Mouse (Mus musculus): Measurements from ENCODE around the gene Ccdc154. TPM values are rescaled to one million over a fixed set of nuclear protein-coding genes. Genes with fewer than 3 reads are reported as not detected.
"Not testable (repeated sequence)": the region's sequence is repeated elsewhere in the genome, so short reads cannot be mapped to it uniquely, and the experiment has no call there.

The Ccdc154 gene
- not detected in 2 replicates for polyA plus RNA-seq (2016; fragmentation: Nextera tagmentation; extraction: Ambion mirVana)

- 88% methylated on average over 1 of the region's 1 CpGs for WGBS
- peaks cover 40% of the 10 kb centered on the region for H3K36me3 ChIP-seq
- no peaks in the 10 kb centered on the region for H3K27me3 ChIP-seq
- H3K27ac ChIP-seq = no peak within 1 kb of the TSS
- peak within 1 kb of the TSS; percentile 23; the same call in 1 of the 2 replicates for H3K9ac ChIP-seq (replicated peaks)
- no peak within 1 kb of the TSS for H3K4me2 ChIP-seq
- H3K4me1 ChIP-seq (replicated peaks) = no peaks in the 10 kb centered on the region
- no peak for ATAC-seq (ENCODE audit: insufficient number of reproducible peaks, insufficient read depth, low FRiP score, low TSS enrichment, low read depth)
- no peak within 1 kb of the TSS for H3K4me3 ChIP-seq (replicated peaks)
- H3K9me3 ChIP-seq = no peaks in the 10 kb centered on the region
Observed at GRCm38 (mm10) chr17:25162161-25162560, at the start of gene Ccdc154. Ccdc154 (plus strand) TSS chr17:25162461.

GRCm38 (mm10) chr17:25114908-25115645, 47.2 kb upstream of the Ccdc154 start:
- no peaks in the 10 kb centered on the region for H3K27me3 ChIP-seq
- peak overlapping the region; percentile 61 for H3K4me3 ChIP-seq (replicated peaks)
- peak overlapping the region; percentile 98 for H3K4me2 ChIP-seq
- H3K36me3 ChIP-seq = peaks cover 37% of the 10 kb centered on the region
- H3K4me1 ChIP-seq (replicated peaks) = peaks cover 7% of the 10 kb centered on the region
- WGBS = 11% methylated on average over 23 of the region's 23 CpGs
- no peaks in the 10 kb centered on the region for H3K9me3 ChIP-seq
- ATAC-seq (ENCODE audit: insufficient number of reproducible peaks, insufficient read depth, low FRiP score, low TSS enrichment, low read depth) = peak; percentile 35
- H3K9ac ChIP-seq (replicated peaks) = peak overlapping the region; percentile 63
- H3K27ac ChIP-seq = peak overlapping the region; percentile 94

GRCm38 (mm10) chr17:25115664-25116432, 46.4 kb upstream of the Ccdc154 start, which contains the start of gene Telo2:
Telo2 (minus strand) TSS chr17:25115967.
- WGBS = 5% methylated on average over 40 of the region's 40 CpGs
- peak within 1 kb of the TSS; percentile 94 for H3K27ac ChIP-seq
- H3K36me3 ChIP-seq = peaks cover 29% of the 10 kb centered on the region
- peaks cover 7% of the 10 kb centered on the region for H3K4me1 ChIP-seq (replicated peaks)
- peak within 1 kb of the TSS; percentile 98 for H3K4me2 ChIP-seq
- H3K27me3 ChIP-seq = no peaks in the 10 kb centered on the region
- peak; percentile 90 for ATAC-seq (ENCODE audit: insufficient number of reproducible peaks, insufficient read depth, low FRiP score, low TSS enrichment, low read depth)
- peak within 1 kb of the TSS; percentile 63 for H3K9ac ChIP-seq (replicated peaks)
- H3K4me3 ChIP-seq (replicated peaks) = peak within 1 kb of the TSS; percentile 61
- no peaks in the 10 kb centered on the region for H3K9me3 ChIP-seq

GRCm38 (mm10) chr17:25117263-25117662, 45.0 kb upstream of the Ccdc154 start:
- peaks cover 17% of the 10 kb centered on the region; the same call in 1 of the 2 replicates for H3K36me3 ChIP-seq
- H3K4me2 ChIP-seq = no peak overlapping the region
- H3K4me3 ChIP-seq (replicated peaks) = no peak overlapping the region
- ATAC-seq (ENCODE audit: insufficient number of reproducible peaks, insufficient read depth, low FRiP score, low TSS enrichment, low read depth) = no peak
- H3K4me1 ChIP-seq (replicated peaks) = peaks cover 7% of the 10 kb centered on the region
- H3K27me3 ChIP-seq = no peaks in the 10 kb centered on the region
- H3K9ac ChIP-seq (replicated peaks) = no peak overlapping the region
- H3K9me3 ChIP-seq = no peaks in the 10 kb centered on the region
- WGBS = 34% methylated on average over 4 of the region's 4 CpGs
- no peak overlapping the region for H3K27ac ChIP-seq

GRCm38 (mm10) chr17:25120406-25120805, 41.9 kb upstream of the Ccdc154 start, which contains the start of gene Ptx4:
Ptx4 (plus strand) TSS chr17:25120760.
- H3K4me2 ChIP-seq = no peak within 1 kb of the TSS
- H3K4me3 ChIP-seq (replicated peaks) = no peak within 1 kb of the TSS
- no peaks in the 10 kb centered on the region; the same call in 1 of the 2 replicates for H3K4me1 ChIP-seq (replicated peaks)
- no peaks in the 10 kb centered on the region for H3K27me3 ChIP-seq
- H3K9me3 ChIP-seq = no peaks in the 10 kb centered on the region
- no peak for ATAC-seq (ENCODE audit: insufficient number of reproducible peaks, insufficient read depth, low FRiP score, low TSS enrichment, low read depth)
- WGBS = 7% methylated on average over 3 of the region's 3 CpGs
- no peak within 1 kb of the TSS for H3K9ac ChIP-seq (replicated peaks)
- no peak within 1 kb of the TSS for H3K27ac ChIP-seq
- H3K36me3 ChIP-seq = no peaks in the 10 kb centered on the region

GRCm38 (mm10) chr17:25123979-25124378, 38.3 kb upstream of the Ccdc154 start:
- H3K36me3 ChIP-seq = no peaks in the 10 kb centered on the region
- H3K9me3 ChIP-seq = no peaks in the 10 kb centered on the region
- no peak for ATAC-seq (ENCODE audit: insufficient number of reproducible peaks, insufficient read depth, low FRiP score, low TSS enrichment, low read depth)
- WGBS = 31% methylated on average over 7 of the region's 7 CpGs
- no peak overlapping the region for H3K9ac ChIP-seq (replicated peaks)
- no peak overlapping the region for H3K27ac ChIP-seq
- H3K4me1 ChIP-seq (replicated peaks) = no peaks in the 10 kb centered on the region
- no peaks in the 10 kb centered on the region for H3K27me3 ChIP-seq
- no peak overlapping the region for H3K4me2 ChIP-seq
- no peak overlapping the region for H3K4me3 ChIP-seq (replicated peaks)

GRCm38 (mm10) chr17:25125442-25126060, 36.7 kb upstream of the Ccdc154 start:
- not testable (repeated sequence) for H3K9me3 ChIP-seq; H3K36me3 ChIP-seq; H3K27me3 ChIP-seq; H3K9ac ChIP-seq (replicated peaks); H3K4me2 ChIP-seq; H3K4me3 ChIP-seq (replicated peaks); H3K27ac ChIP-seq; ATAC-seq (ENCODE audit: insufficient number of reproducible peaks, insufficient read depth, low FRiP score, low TSS enrichment, low read depth); H3K4me1 ChIP-seq (replicated peaks)
- WGBS = 67% methylated on average over 3 of the region's 3 CpGs

GRCm38 (mm10) chr17:25127079-25127478, 35.2 kb upstream of the Ccdc154 start:
- Histone ChIP-seq H3K4me2 (no peak overlapping the region), H3K27me3 (no peaks in the 10 kb centered on the region), H3K36me3 (no peaks in the 10 kb centered on the region), H3K9me3 (no peaks in the 10 kb centered on the region), H3K9ac (replicated peaks) (no peak overlapping the region), H3K4me3 (replicated peaks) (no peak overlapping the region), H3K4me1 (replicated peaks) (no peaks in the 10 kb centered on the region), H3K27ac (no peak overlapping the region)
- no peak for ATAC-seq (ENCODE audit: insufficient number of reproducible peaks, insufficient read depth, low FRiP score, low TSS enrichment, low read depth)
- 74% methylated on average over 8 of the region's 8 CpGs for WGBS

- ATAC-seq (ENCODE audit: insufficient number of reproducible peaks, insufficient read depth, low FRiP score, low TSS enrichment, low read depth) = no peak
- 76% methylated on average over 9 of the region's 9 CpGs for WGBS
- Histone ChIP-seq H3K27me3 (no peaks in the 10 kb centered on the region), H3K27ac (no peak overlapping the region), H3K36me3 (no peaks in the 10 kb centered on the region), H3K9ac (replicated peaks) (no peak overlapping the region), H3K4me2 (no peak overlapping the region), H3K4me3 (replicated peaks) (no peak overlapping the region), H3K4me1 (replicated peaks) (no peaks in the 10 kb centered on the region), H3K9me3 (no peaks in the 10 kb centered on the region)
Observed at GRCm38 (mm10) chr17:25127681-25128080, 34.6 kb upstream of the Ccdc154 start.

- Histone ChIP-seq H3K9ac (replicated peaks) (no peak overlapping the region), H3K9me3 (no peaks in the 10 kb centered on the region), H3K4me2 (no peak overlapping the region), H3K4me3 (replicated peaks) (no peak overlapping the region), H3K36me3 (no peaks in the 10 kb centered on the region), H3K4me1 (replicated peaks) (peaks cover 10% of the 10 kb centered on the region), H3K27me3 (no peaks in the 10 kb centered on the region), H3K27ac (no peak overlapping the region)
- no peak for ATAC-seq (ENCODE audit: insufficient number of reproducible peaks, insufficient read depth, low FRiP score, low TSS enrichment, low read depth)
- WGBS = 92% methylated on average over 1 of the region's 1 CpGs
Observed at GRCm38 (mm10) chr17:25130060-25130459, 32.2 kb upstream of the Ccdc154 start.

- Histone ChIP-seq H3K4me2 (peak within 1 kb of the TSS; percentile 72), H3K27me3 (no peaks in the 10 kb centered on the region), H3K9me3 (no peaks in the 10 kb centered on the region), H3K27ac (no peak within 1 kb of the TSS), H3K9ac (replicated peaks) (peak within 1 kb of the TSS; percentile 85), H3K4me3 (replicated peaks) (peak within 1 kb of the TSS; percentile 92), H3K4me1 (replicated peaks) (peaks cover 10% of the 10 kb centered on the region), H3K36me3 (peaks cover 9% of the 10 kb centered on the region)
- ATAC-seq (ENCODE audit: insufficient number of reproducible peaks, insufficient read depth, low FRiP score, low TSS enrichment, low read depth) = peak; percentile 88
- under 1% methylated on average over 40 of the region's 40 CpGs for WGBS
Observed at GRCm38 (mm10) chr17:25133275-25133698, 29.0 kb upstream of the Ccdc154 start, which contains the start of gene Clcn7. Clcn7 (plus strand) TSS chr17:25133391.

All from limb, embryonic 12.5 days (tissue).